Mouse (Mus musculus): ENCODE data around the gene Cdkl3. TPM values are rescaled to one million over a fixed set of nuclear protein-coding genes. Genes with fewer than 3 reads are reported as not detected.

The Cdkl3 gene
- polyA plus RNA-seq, 1 experiment from 2014 or later: 3.9 TPM

DNA sequence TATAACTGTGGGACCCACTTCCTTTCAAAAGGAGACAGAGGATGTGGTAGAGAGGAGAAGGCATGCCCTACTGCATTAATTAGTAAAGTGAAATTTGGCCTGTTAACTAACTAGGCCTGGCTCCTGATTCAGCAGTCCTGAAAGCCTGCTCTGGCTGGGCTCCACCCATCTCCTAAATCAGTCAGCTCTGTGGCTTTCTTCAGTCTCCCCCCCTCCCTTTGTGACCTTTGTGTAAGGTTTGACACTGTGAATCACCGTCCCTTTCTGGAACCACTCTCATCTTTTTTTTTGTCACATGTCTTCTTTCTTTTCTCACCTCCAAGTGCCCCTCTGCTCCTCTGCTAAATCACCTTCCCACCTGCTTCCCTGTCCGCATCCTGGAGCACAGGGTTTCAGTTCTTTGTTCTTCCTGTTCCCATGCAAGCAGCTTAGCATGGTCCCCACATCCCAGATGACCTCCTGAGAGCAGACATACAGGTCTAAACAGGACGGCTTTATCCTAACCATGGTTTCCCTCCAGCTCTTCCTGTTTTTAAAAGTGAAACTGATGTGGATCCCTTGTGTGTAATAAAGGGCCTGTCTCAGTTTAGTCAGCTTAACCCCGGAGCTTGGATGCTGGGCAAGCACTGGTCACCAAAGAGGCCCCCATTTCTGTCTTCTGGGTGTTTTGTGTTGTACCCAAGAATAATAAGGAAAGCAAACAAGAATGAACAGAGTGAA is 42.6 kb downstream of the Cdkl3 start:
- 11% methylated on average over 4 of the region's 4 CpGs for WGBS (ENCODE audit: missing documents)
- Histone ChIP-seq H3K27ac (peak overlapping the region; percentile 43), H3K79me2 (ENCODE audit: inconsistent target) (no peaks in the 10 kb centered on the region), H3K4me3 (ENCODE audit: inconsistent target) (no peak overlapping the region), H3K36me3 (ENCODE audit: inconsistent target) (no peaks in the 10 kb centered on the region)

DNA sequence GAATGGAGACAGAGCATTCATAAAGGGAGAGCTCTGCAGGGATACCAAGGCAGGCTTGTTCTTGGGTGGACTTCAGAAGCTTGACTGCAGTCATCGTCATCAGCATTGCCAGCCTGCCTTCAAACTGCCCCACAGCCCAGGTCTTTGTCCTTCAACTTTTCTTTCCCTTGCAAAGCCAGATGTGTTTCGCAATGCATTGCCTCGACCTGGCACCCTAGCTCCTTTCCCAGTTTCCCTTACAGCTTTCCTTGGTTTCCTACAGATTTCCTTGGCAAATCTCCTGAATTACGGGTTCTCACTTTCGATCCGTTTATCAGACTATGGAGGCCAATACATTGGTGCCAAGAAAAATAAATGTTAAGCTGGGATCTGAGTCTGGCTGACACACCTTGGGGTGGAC is 49.4 kb downstream of the Cdkl3 start:
- no peaks in the 10 kb centered on the region for H3K36me3 ChIP-seq (ENCODE audit: inconsistent target)
- H3K4me3 ChIP-seq (ENCODE audit: inconsistent target): no peak overlapping the region
- no peaks in the 10 kb centered on the region for H3K79me2 ChIP-seq (ENCODE audit: inconsistent target)
- H3K27ac ChIP-seq: no peak overlapping the region
- 83% methylated on average over 6 of the region's 6 CpGs for WGBS (ENCODE audit: missing documents)

DNA sequence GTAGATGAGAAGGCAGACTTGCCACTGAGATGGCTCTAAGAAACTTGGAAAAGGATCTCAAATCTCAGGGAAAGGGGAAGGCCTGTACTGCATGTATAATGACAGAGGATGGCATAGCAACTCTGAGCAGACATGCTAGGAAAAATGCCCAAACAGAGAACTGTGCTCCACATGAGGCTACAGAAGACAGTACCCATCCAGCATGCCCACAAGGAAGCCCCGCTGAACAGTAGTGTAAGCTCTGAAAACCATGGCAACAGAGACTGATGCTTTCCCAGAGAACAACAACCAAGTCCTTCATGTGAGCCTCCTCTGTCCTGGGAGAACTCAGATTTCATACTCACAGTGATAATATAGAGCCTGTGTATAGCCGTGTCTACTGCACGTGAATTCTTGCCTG is 50.7 kb downstream of the Cdkl3 start:
- WGBS (ENCODE audit: missing documents): 97% methylated on average over 3 of the region's 3 CpGs
- no peak overlapping the region for H3K27ac ChIP-seq
- H3K4me3 ChIP-seq (ENCODE audit: inconsistent target): no peak overlapping the region

DNA sequence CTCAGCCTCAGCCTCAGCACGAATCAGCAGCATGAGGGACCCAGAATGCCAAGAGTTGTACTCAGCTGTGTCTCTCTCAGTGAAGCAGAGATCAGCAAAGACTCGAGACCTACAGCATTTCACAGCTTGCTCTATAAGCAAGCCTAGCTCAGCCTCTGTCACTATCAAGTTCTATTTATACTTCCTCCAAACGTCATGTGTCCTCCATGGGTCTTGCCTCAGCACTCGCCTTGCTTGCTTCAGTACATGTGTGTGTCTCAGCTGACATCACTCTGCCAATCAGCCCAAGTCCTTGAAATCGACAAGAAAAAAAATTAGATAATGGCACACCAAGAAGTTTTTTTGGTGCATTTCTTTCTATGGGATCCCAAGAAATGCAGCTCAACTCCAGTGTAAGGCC is 52.2 kb downstream of the Cdkl3 start:
- Histone ChIP-seq H3K79me2 (ENCODE audit: inconsistent target) (no peaks in the 10 kb centered on the region), H3K36me3 (ENCODE audit: inconsistent target) (no peaks in the 10 kb centered on the region), H3K27ac (peak overlapping the region; percentile 48), H3K4me3 (ENCODE audit: inconsistent target) (no peak overlapping the region)
- 54% methylated on average over 5 of the region's 5 CpGs for WGBS (ENCODE audit: missing documents)

More for the DNA sequence above, 50.7 kb downstream of the Cdkl3 start:
- Histone ChIP-seq H3K36me3 (ENCODE audit: inconsistent target) (no peaks in the 10 kb centered on the region), H3K79me2 (ENCODE audit: inconsistent target) (no peaks in the 10 kb centered on the region)

DNA sequence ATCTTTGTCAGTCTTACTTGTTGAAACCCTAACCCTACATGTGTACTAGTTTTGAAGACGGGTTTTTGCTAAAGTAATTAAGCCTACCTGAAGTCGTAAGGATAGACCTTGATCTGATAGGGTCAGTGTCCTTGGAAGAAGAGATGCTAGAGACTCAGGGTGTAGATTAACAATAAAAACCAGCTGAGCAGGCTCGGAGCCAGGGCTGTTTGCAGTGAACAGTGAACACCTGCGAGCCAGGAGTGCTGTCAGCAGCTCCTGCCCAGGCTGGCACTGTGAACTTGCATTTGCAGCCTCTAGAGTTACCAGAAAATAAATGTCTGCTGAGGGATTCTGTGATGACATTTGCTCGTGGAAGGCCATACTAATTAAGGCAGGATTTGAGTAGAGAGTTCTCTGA is 55.0 kb downstream of the Cdkl3 start:
- H3K4me3 ChIP-seq (ENCODE audit: inconsistent target): no peak overlapping the region
- H3K79me2 ChIP-seq (ENCODE audit: inconsistent target): no peaks in the 10 kb centered on the region
- H3K36me3 ChIP-seq (ENCODE audit: inconsistent target): no peaks in the 10 kb centered on the region
- no peak overlapping the region for H3K27ac ChIP-seq
- 94% methylated on average over 5 of the region's 5 CpGs for WGBS (ENCODE audit: missing documents)

DNA sequence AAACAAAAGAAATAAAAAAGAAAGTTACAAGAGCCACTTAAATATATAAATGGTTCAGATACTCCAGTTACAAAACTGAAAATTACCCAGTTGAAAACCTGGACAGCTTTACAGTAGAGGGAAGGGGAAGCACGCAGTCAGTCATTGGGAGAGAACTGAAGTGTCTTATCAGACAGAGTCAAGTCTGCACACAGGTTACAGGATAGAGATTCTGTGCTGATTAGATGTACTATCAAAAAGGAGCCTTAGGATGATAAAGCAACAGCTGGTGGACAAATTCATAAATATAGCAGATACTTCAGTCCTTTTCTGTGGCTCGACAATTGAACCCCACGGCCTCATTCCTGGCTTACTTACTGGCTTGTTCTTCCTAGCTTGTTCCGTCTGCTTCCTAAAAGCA is 56.3 kb downstream of the Cdkl3 start:
- no peak overlapping the region for H3K27ac ChIP-seq
- H3K36me3 ChIP-seq (ENCODE audit: inconsistent target): no peaks in the 10 kb centered on the region
- WGBS (ENCODE audit: missing documents): 93% methylated on average over 4 of the region's 4 CpGs
- no peak overlapping the region for H3K4me3 ChIP-seq (ENCODE audit: inconsistent target)
- H3K79me2 ChIP-seq (ENCODE audit: inconsistent target): no peaks in the 10 kb centered on the region

DNA sequence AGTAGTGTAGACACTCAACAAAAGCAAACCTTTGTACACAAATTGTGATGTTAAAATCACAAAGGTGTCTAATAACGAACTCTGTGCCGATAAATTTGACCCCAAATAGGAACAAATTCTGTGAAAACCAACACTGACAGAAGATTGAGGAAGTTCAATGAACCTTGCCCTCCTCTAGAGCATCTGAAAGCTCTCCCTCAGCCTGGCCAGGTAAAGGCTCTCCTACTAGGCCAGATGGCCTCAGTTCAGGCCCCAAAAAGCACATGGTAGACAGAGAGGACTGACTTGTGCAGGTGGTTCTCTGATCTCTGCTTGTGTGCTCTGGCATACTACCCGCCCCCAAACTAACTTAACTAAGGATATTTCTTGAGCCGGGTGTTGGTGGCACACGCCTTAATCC is 58.4 kb downstream of the Cdkl3 start:
- Histone ChIP-seq H3K36me3 (ENCODE audit: inconsistent target) (no peaks in the 10 kb centered on the region), H3K79me2 (ENCODE audit: inconsistent target) (no peaks in the 10 kb centered on the region), H3K27ac (no peak overlapping the region), H3K4me3 (ENCODE audit: inconsistent target) (no peak overlapping the region)
- WGBS (ENCODE audit: missing documents): 91% methylated on average over 5 of the region's 5 CpGs

DNA sequence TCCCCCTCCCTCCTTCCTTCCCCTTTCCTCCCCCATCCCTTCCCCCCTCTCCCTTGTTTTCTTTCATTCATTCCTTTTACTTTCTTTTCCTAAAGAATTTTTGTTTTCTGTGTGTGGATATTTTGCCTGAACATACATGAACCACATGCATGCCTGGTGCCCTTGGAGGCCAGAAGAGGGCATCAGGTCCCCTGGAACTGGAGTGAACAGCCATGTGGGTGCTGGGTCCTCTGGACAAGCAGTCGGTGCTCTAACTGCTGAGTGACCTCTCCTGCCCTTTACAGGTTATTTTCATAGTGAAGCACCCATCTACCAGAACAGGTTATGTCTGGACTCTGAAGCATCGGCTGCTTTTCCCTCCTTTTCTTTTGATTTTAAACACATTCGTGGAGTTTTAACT is 60.4 kb downstream of the Cdkl3 start:
- H3K79me2 ChIP-seq (ENCODE audit: inconsistent target): no peaks in the 10 kb centered on the region
- H3K36me3 ChIP-seq (ENCODE audit: inconsistent target): no peaks in the 10 kb centered on the region
- 14% methylated on average over 3 of the region's 3 CpGs for WGBS (ENCODE audit: missing documents)
- no peak overlapping the region for H3K27ac ChIP-seq
- no peak overlapping the region for H3K4me3 ChIP-seq (ENCODE audit: inconsistent target)

DNA sequence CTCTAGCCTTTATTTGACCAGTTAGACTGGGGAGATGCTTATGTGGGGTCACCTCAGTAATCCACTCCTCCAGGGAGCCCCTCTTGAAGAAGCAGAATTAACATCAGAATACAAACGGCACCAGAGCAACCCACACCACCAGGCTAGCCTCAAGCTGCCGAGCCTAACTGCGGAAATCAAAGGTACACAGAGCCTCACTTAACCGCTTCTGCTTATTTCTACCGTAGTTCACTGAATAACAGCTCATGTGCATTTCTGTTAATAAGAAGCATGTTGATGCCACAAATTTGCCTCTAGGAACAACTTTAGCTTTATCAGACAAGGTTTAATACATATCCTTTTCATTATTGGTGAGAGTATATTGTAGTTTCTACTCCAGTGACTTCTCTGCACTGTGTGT is 61.8 kb downstream of the Cdkl3 start:
- Histone ChIP-seq H3K4me3 (ENCODE audit: inconsistent target) (no peak overlapping the region), H3K27ac (0 out of 2 replicates have a peak overlapping the region, but pooled peaks have one; percentile 1), H3K79me2 (ENCODE audit: inconsistent target) (no peaks in the 10 kb centered on the region), H3K36me3 (ENCODE audit: inconsistent target) (no peaks in the 10 kb centered on the region)
- 0% methylated on average over 5 of the region's 5 CpGs for WGBS (ENCODE audit: missing documents)

DNA sequence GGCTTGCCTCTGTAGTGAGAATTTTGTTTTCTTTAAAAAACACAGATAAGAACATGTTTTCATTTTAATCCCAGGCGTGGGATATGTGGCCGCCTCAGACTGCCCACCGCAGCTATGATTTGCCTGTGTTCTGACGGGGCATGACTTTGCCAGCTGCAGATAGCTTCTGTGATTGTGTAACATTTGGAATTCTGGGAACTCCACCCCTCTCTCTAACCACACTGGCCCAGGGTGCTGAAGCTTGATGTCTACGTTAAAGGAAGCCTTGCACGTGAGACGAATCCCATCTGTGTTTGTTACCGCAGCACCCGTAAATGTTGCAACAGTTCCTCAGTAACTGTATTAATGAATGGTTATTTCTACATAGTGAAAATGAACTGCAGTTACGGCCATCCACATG is 67.7 kb downstream of the Cdkl3 start:
- no peak overlapping the region for H3K27ac ChIP-seq
- H3K79me2 ChIP-seq (ENCODE audit: inconsistent target): no peaks in the 10 kb centered on the region
- no peak overlapping the region for H3K4me3 ChIP-seq (ENCODE audit: inconsistent target)
- no peaks in the 10 kb centered on the region for H3K36me3 ChIP-seq (ENCODE audit: inconsistent target)
- 5% methylated on average over 7 of the region's 10 CpGs for WGBS (ENCODE audit: missing documents)

DNA sequence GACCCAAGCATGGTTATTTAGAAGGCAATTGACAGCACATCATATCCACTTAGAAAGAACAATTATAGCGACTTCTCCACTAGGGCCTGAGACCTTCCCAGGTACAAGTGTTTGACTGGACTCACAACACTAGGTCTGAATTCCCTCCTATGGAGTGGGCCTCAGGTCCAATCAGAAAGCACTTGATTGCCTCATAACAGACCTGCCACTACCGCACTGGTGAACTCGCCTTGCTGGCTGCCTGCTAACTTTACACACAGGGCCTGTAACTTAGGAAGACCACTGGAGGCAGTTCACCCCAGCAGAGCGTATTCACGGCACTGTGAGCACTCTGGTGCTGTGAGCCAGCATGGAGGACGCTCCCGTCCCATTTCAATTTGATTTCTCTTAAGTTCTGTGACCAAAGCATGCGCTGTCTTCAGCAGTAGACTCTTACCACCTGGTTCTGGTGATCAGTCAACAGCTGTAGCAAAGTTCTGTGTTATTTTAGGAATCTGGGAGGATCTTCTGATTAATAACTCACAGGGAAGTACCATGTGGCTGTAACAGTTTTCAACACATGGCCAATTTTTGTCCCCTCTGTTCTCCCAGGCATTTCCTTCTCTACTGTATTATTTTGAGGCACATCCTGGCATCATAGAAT is 69.6 kb downstream of the Cdkl3 start:
- H3K4me3 ChIP-seq (ENCODE audit: inconsistent target): no peak overlapping the region

DNA sequence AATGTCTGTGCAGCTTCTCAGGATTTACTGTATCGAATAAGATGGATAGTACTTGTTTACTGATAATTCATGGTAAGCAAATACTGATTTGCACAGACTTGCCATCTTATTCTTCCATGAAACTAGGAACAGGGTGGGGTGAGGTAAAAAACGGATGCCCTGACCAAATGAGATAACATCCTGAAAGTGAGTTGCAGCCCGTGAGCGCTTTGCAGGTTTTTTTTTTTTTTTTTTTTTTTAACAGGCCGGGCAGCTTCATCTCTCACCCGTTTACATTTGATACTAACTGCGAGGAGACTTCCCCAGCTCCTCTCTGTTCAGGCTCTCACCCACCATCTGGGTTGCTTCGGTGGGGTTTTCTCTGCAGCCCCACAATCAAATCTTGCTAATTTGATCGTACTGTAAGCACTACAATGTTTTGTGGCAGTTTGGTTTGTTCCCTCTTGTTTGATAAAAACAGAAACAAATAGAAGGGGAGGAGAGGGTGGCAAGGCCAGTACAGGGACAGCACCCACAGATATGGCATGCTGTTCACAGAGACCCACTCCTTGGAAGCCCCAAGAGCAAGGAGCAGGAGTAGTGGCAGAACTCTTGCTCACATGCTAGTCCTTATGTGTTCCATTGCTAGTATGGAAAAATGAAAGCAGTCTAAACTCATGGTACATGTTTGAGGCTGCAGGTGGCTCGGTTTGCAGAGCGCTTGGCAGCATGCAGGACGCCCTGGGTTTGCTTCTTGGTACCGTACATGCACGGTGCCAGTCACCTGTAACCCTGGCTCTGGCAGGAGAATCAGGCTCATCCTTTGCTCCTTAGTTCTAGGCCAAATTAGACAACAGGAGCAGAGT is 70.8 kb downstream of the Cdkl3 start:
- Histone ChIP-seq H3K27ac (0 out of 2 replicates have a peak overlapping the region, but pooled peaks have one; percentile 17), H3K36me3 (ENCODE audit: inconsistent target) (no peaks in the 10 kb centered on the region), H3K4me3 (ENCODE audit: inconsistent target) (no peak overlapping the region), H3K79me2 (ENCODE audit: inconsistent target) (no peaks in the 10 kb centered on the region)
- 36% methylated on average over 13 of the region's 14 CpGs for WGBS (ENCODE audit: missing documents)

More for the DNA sequence above, 69.6 kb downstream of the Cdkl3 start:
- 74% methylated on average over 8 of the region's 8 CpGs for WGBS (ENCODE audit: missing documents)
- Histone ChIP-seq H3K36me3 (ENCODE audit: inconsistent target) (no peaks in the 10 kb centered on the region), H3K79me2 (ENCODE audit: inconsistent target) (no peaks in the 10 kb centered on the region), H3K27ac (no peak overlapping the region)

DNA sequence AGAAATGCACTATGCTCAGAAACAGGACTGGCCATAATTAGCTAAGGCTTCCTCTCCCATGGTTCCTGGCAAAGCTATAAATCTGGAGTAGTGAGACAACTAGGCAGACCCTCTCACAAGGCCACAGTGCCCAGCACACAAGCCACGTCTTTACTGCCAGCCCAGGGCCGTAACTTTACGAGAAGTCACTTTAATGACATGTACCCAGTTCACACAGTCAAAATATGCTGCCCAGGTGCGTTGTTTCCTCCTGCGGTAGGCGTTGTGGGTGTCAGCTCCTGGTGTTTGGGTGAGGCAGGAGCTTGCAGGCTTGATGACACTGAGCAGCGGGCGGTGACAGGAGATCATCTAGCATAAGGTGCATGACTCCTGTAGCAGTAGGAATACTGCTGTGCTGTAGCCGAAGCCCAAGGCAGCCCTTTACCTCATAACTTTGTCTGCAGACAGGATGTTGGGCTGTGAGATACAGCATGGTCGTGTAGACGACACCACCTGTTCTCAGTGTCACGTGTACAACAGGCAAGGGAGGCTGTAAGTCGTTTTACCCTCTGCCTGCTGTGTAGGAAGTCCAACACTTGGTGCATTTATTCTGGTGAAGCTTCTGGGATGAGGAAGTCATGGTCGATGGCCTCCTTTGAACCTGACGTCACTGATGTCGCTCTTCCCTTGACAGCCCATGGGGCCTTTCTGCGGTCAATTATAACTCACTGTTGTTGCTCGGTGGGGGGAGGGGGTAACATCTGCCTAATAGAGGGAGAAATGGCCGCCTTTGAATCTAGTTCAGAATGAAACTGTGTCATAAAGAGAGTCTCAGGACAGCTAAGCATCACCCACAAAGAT is 72.0 kb downstream of the Cdkl3 start:
- H3K27ac ChIP-seq: peak overlapping the region; percentile 47
- no peak overlapping the region for H3K4me3 ChIP-seq (ENCODE audit: inconsistent target)
- H3K36me3 ChIP-seq (ENCODE audit: inconsistent target): no peaks in the 10 kb centered on the region
- WGBS (ENCODE audit: missing documents): 31% methylated on average over 19 of the region's 19 CpGs
- H3K79me2 ChIP-seq (ENCODE audit: inconsistent target): no peaks in the 10 kb centered on the region

DNA sequence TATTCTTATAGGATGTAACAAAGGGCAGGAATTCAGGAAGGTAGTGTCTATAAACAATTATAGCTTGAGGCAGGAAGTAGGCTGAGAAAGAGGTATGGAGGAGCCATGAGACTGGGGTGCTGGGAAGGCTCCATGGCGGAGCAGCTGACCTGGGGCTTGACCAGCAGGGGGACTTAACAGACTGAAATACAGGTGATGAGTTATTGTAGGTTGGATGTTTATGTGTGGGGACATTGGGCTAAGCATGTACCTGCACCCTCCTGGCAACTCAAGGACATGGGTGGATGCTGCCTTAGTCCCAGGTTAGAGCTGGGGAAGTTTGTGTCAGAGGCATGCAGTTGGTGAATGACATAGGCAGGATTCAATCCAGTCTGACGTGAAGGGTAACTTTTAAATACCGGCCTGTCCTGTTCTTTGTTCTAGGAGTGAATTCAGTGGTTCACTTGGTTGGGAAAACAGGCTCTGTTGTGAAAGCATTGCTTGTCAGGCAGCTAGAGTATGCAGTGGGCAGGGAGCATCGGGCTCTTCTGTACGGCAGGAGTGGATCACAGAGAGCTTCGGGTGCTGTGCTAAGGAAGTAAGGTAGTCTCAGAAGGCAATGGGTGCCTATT is 72.8 kb downstream of the Cdkl3 start:
- H3K79me2 ChIP-seq (ENCODE audit: inconsistent target): no peaks in the 10 kb centered on the region
- no peak overlapping the region for H3K4me3 ChIP-seq (ENCODE audit: inconsistent target)
- H3K27ac ChIP-seq: peak overlapping the region; percentile 47
- 86% methylated on average over 6 of the region's 6 CpGs for WGBS (ENCODE audit: missing documents)
- no peaks in the 10 kb centered on the region for H3K36me3 ChIP-seq (ENCODE audit: inconsistent target)

Measured in macrophage (primary cell).